Mouse (Mus musculus): ENCODE data around the gene Mllt6.

DNA sequence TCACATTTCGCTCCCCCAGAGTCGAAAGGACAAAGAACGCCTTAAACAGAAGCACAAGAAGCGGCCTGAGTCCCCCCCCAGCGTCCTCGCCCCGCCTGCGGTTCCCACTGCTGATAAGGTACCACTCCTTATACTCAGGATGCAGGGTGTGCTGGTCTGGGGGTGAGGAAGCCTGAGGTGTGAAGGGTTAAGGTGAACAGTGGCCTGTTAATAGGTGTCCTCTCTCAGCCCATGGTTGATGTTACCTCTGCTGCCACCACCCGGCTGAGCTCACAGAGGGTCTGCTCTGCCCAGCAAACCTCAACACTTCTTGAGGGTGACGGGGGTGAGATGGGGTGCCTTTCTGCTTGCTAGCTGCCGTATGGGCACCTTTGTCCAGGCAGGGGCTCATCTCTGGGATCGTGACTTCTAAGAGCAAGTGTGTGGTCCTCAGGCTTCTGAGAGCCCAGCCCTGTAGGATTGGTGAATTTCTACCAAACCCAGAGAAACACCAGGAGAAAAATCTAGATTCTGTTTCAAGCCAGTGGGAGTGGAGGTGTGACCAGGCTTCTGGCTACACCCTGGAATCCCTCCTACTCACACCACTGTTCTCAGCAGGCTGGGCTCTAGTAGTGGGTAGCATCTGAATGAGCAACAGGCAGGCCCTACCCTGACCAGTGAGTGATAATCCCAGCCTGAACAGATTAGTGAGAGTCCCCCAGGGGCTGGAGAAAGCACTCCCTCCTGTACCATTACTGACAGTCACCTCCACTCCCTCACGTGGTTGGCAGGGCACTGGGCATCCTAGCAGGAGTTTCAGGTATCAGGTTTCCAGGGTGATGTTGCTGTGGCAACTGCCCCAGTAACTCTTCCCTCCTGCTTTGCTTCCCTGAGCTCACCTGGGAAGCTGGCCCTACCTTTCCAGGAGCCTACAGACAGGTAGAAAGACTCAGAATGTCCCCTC, 7.3 kb downstream of the Mllt6 start:
- TF ChIP-seq CTCF (IDR thresholded peaks at IDR 0.05; ENCODE audit: borderline replicate concordance, insufficient read depth, low read depth, low read length), result 0 out of 2 replicates have a peak, but pooled peaks have one; percentile 15
- no peak for TF ChIP-seq POLR2A (IDR thresholded peaks at IDR 0.05; ENCODE audit: borderline replicate concordance, insufficient read depth, low read length)

All from cerebellum, adult 2 months (tissue).